Mouse (Mus musculus) MEL (cell line): ENCODE data around the gene Gc. TPM values are rescaled to one million over a fixed set of nuclear protein-coding genes. Genes with fewer than 3 reads are reported as not detected.

Experiments
- DNase-seq: peaks from one replicate; pipeline ENCODE4 v3.0.0; 2011; ENCODE audit warnings: low read depth, low spot score
- H3K27ac ChIP-seq: 2 replicates; pipeline ENCODE4 v1.5.1; 2012; ENCODE audit warnings: low read depth, mild to moderate bottlenecking, control low read depth, low read length, moderate library complexity; ENCODE audit not compliant: control insufficient read depth
- H3K27me3 ChIP-seq, 2 experiments: fragments of 150-350 bp in 1 of 2; sonication (generic) in 1 of 2; 2 replicates each; pipeline ENCODE4 v1.6.1; 2012; ENCODE audit warnings: low read length in 2 of 2, mild to moderate bottlenecking in 2 of 2, improper control_type of control experiment in 1 of 2, moderate library complexity in 1 of 2; ENCODE audit not compliant: insufficient read depth in 2 of 2, control insufficient read depth in 1 of 2
- H3K36me3 ChIP-seq, 2 experiments: 2 replicates each; pipeline ENCODE4 v1.6.1; 2012 to 2014; ENCODE audit warnings: low read length in 2 of 2, improper control_type of control experiment in 1 of 2, inconsistent platforms in 1 of 2, mild to moderate bottlenecking in 1 of 2; ENCODE audit not compliant: insufficient read depth in 2 of 2, control insufficient read depth in 1 of 2
- H3K4me1 ChIP-seq, 2 experiments: fragments of 150-350 bp in 1 of 2; sonication (generic) in 1 of 2; 2 replicates each; pipeline ENCODE4 v1.6.1; 2012; ENCODE audit warnings: low read length in 2 of 2, improper control_type of control experiment in 1 of 2, mild to moderate bottlenecking in 1 of 2; ENCODE audit not compliant: insufficient read depth in 2 of 2, control insufficient read depth in 1 of 2
- H3K4me3 ChIP-seq, 2 experiments: fragments of 150-350 bp in 1 of 2; sonication (generic) in 1 of 2; 2 replicates each; pipeline ENCODE4 v1.5.1; 2012; ENCODE audit warnings: low read depth in 2 of 2, low read length in 2 of 2, mild to moderate bottlenecking in 2 of 2, moderate library complexity in 2 of 2, control low read depth in 1 of 2, improper control_type of control experiment in 1 of 2; ENCODE audit not compliant: control insufficient read depth in 1 of 2, insufficient read depth in 1 of 2
- H3K79me2 ChIP-seq: 2 replicates; pipeline ENCODE4 v1.6.1; 2012; ENCODE audit warnings: mild to moderate bottlenecking, low read length, moderate library complexity; ENCODE audit not compliant: control insufficient read depth, poor library complexity, insufficient read depth
- H3K9ac ChIP-seq: 2 replicates; pipeline ENCODE4 v1.6.1; 2012; ENCODE audit warnings: low read depth, mild to moderate bottlenecking, control low read depth, low read length, moderate library complexity; ENCODE audit not compliant: control insufficient read depth, poor library complexity, severe bottlenecking
- H3K9me3 ChIP-seq: fragments of 150-350 bp; sonication (generic); replicated peaks from 2 replicates; pipeline ENCODE4 v1.6.1; 2012; ENCODE audit warnings: mild to moderate bottlenecking, low read length, improper control_type of control experiment, moderate library complexity; ENCODE audit not compliant: insufficient read depth
- CHD1 ChIP-seq: IDR thresholded peaks from 2 replicates; pipeline ENCODE4 v1.6.1; 2012; ENCODE audit warnings: low read depth, mild to moderate bottlenecking, inconsistent platforms, low read length, improper control_type of control experiment
- ELF1 ChIP-seq: IDR thresholded peaks from 2 replicates; pipeline ENCODE4 v1.6.1; 2014; ENCODE audit warnings: low read depth, mild to moderate bottlenecking, inconsistent platforms, low read length, improper control_type of control experiment, moderate library complexity
- HCFC1 ChIP-seq: IDR thresholded peaks from 2 replicates; pipeline ENCODE4 v1.6.1; 2012; ENCODE audit warnings: low read depth, mild to moderate bottlenecking, inconsistent platforms, low read length, improper control_type of control experiment, moderate library complexity
- MAFK ChIP-seq: IDR thresholded peaks from 2 replicates; pipeline ENCODE4 v1.6.1; 2011; ENCODE audit warnings: low read depth, mild to moderate bottlenecking, low read length, improper control_type of control experiment, borderline replicate concordance
- MEF2A ChIP-seq: IDR thresholded peaks from 2 replicates; pipeline ENCODE4 v1.6.1; 2014; ENCODE audit warnings: low read depth, mild to moderate bottlenecking, inconsistent platforms, low read length, improper control_type of control experiment; ENCODE audit not compliant: poor library complexity, insufficient replicate concordance, severe bottlenecking; ENCODE audit errors: extremely low read depth
- MYB ChIP-seq: IDR thresholded peaks from 2 replicates; pipeline ENCODE4 v1.6.1; 2011; ENCODE audit warnings: mild to moderate bottlenecking, low read depth, low read length, improper control_type of control experiment
- MYC ChIP-seq: IDR thresholded peaks from 2 replicates; pipeline ENCODE4 v1.6.1; 2011; ENCODE audit warnings: low read depth, mild to moderate bottlenecking, low read length, improper control_type of control experiment, moderate library complexity
- NELFE ChIP-seq: IDR thresholded peaks from 2 replicates; pipeline ENCODE4 v1.6.1; 2011; ENCODE audit warnings: low read depth, low read length, improper control_type of control experiment
- POLR2AphosphoS2 ChIP-seq: IDR thresholded peaks from 2 replicates; pipeline ENCODE4 v1.6.1; 2011; ENCODE audit warnings: low read length, improper control_type of control experiment
- RCOR1 ChIP-seq: IDR thresholded peaks from 2 replicates; pipeline ENCODE4 v1.6.1; 2012; ENCODE audit warnings: low read depth, mild to moderate bottlenecking, inconsistent platforms, low read length, improper control_type of control experiment
- SIN3A ChIP-seq: IDR thresholded peaks from 2 replicates; pipeline ENCODE4 v1.6.1; 2012; ENCODE audit warnings: low read length, improper control_type of control experiment, inconsistent platforms
- TAL1 ChIP-seq: IDR thresholded peaks from 2 replicates; pipeline ENCODE4 v1.6.1; 2012; ENCODE audit warnings: mild to moderate bottlenecking, inconsistent platforms, low read length, moderate library complexity, mixed read lengths
- TCF12 ChIP-seq: IDR thresholded peaks from 2 replicates; pipeline ENCODE4 v1.6.1; 2014; ENCODE audit warnings: low read depth, mild to moderate bottlenecking, inconsistent platforms, low read length, improper control_type of control experiment, moderate library complexity
- ZC3H11A ChIP-seq: IDR thresholded peaks from 2 replicates; pipeline ENCODE4 v1.6.1; 2012; ENCODE audit warnings: low read depth, mild to moderate bottlenecking, inconsistent platforms, low read length, improper control_type of control experiment
- ZMIZ1 ChIP-seq: IDR thresholded peaks from 2 replicates; pipeline ENCODE4 v1.6.1; 2012; ENCODE audit warnings: low read depth, mild to moderate bottlenecking, inconsistent platforms, low read length, improper control_type of control experiment, moderate library complexity
- polyA plus RNA-seq, 2 experiments: library from polyadenylated mRNA; stranded (reverse) in 1 of 2; unstranded in 1 of 2; fragments of >175 nt in 1 of 2; fragments of >200 nt in 1 of 2; gene quantifications; 2 replicates each; pipeline versions ENCODE4 v1.2.1 to v1.2.4; 2012; ENCODE audit warnings: low replicate concordance in 2 of 2, low read depth in 1 of 2; ENCODE audit not compliant: insufficient read length in 2 of 2, insufficient read depth in 1 of 2, missing spikeins in 1 of 2
- total RNA-seq: library from RNA; depleted of rRNA; stranded (reverse); fragments of 300-350 nt; gene quantifications from 2 replicates; pipeline ENCODE4 v1.2.3, GENCODE M21; 2012

Gc gene
- total and polyA plus RNA-seq, 3 experiments: not detected

GRCm38 (mm10) chr5:89466275-89466674 is 8.6 kb upstream of the Gc start:
- H3K4me1 ChIP-seq: no peaks in the 10 kb centered on the region
- no peaks in the 10 kb centered on the region for H3K27me3 ChIP-seq
- no peaks in the 10 kb centered on the region for H3K9me3 ChIP-seq
- H3K9ac ChIP-seq: no peak overlapping the region
- no peak for DNase-seq
- no peak overlapping the region for H3K4me3 ChIP-seq
- no peaks in the 10 kb centered on the region for H3K79me2 ChIP-seq
- H3K36me3 ChIP-seq: no peaks in the 10 kb centered on the region
- no peak overlapping the region for H3K27ac ChIP-seq
- no peak for TF ChIP-seq MYC

GRCm38 (mm10) chr5:89461817-89462216 is 4.1 kb upstream of the Gc start:
- Histone ChIP-seq H3K4me1 (no peaks in the 10 kb centered on the region), H3K27me3 (no peaks in the 10 kb centered on the region), H3K4me3 (no peak overlapping the region), H3K27ac (no peak overlapping the region), H3K36me3 (no peaks in the 10 kb centered on the region), H3K9ac (no peak overlapping the region), H3K79me2 (no peaks in the 10 kb centered on the region), H3K9me3 (no peaks in the 10 kb centered on the region)
- no peak for DNase-seq
- TF ChIP-seq NELFE (no peak), CHD1 (no peak), ZC3H11A (no peak), RCOR1 (no peak), ZMIZ1 (no peak), TAL1 (no peak), MYB (no peak), ELF1 (no peak), TCF12 (no peak), SIN3A (no peak)

GRCm38 (mm10) chr5:89459591-89459990 is 1.9 kb upstream of the Gc start:
- H3K4me1 ChIP-seq: no peaks in the 10 kb centered on the region
- no peaks in the 10 kb centered on the region for H3K9me3 ChIP-seq
- H3K36me3 ChIP-seq: no peaks in the 10 kb centered on the region
- H3K79me2 ChIP-seq: no peaks in the 10 kb centered on the region
- no peak overlapping the region for H3K27ac ChIP-seq
- no peak overlapping the region for H3K9ac ChIP-seq
- TF ChIP-seq HCFC1: no peak
- no peak for TF ChIP-seq MYB
- TF ChIP-seq MAFK: no peak
- TF ChIP-seq ZMIZ1: no peak
- no peak for TF ChIP-seq TCF12
- TF ChIP-seq POLR2AphosphoS2: no peak
- TF ChIP-seq MEF2A: no peak
- no peaks in the 10 kb centered on the region for H3K27me3 ChIP-seq
- no peak overlapping the region for H3K4me3 ChIP-seq
- no peak for DNase-seq
